Mouse (Mus musculus): Measurements from ENCODE around the gene Hexim2. TPM values are rescaled to one million over a fixed set of nuclear protein-coding genes. Genes with fewer than 3 reads are reported as not detected.

The Hexim2 gene
- total RNA-seq, 2 experiments from 2014 or later, result 1.6 to 1.7 TPM

DNA sequence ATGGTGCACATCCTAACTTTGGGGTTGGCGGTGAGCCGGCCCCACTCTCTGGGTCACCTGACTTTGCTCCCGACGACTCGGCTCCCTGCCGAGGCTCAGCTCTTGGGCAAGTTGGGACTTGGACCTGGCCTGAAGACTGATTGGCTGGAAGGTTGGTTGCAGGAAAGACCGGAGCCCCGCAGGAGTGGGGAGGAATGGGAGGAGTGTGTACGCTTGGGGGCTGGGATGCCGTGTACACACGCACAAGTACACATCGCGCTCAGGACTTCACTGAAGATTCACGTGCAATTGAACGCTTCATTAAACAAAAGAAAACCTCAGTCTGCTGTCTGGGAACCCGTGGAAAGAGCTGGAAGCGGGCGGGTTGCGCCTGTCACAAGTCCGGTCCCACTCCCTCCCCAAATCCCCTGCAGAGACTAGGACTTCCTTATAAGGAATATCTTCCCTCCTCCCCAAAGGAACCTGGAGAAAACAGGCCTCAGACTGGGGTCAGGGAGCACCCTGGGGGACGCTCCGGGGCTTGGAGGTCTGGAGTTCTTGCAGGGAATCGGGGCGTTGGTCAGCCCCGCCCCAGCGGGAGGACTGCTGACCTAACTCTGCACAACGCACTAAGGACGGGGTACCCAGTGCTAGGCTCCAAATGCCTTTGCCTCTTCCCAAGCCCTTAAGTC is 20.2 kb upstream of the Hexim2 start:
- peak; percentile 87 to 91 for DNase-seq

- DNase-seq, result no peak
Observed at GRCm38 (mm10) chr11:103112552-103112912, 19.7 kb upstream of the Hexim2 start.

- peak; percentile 31 to 66 for DNase-seq
Observed at GRCm38 (mm10) chr11:103113005-103113404, 19.2 kb upstream of the Hexim2 start.

DNA sequence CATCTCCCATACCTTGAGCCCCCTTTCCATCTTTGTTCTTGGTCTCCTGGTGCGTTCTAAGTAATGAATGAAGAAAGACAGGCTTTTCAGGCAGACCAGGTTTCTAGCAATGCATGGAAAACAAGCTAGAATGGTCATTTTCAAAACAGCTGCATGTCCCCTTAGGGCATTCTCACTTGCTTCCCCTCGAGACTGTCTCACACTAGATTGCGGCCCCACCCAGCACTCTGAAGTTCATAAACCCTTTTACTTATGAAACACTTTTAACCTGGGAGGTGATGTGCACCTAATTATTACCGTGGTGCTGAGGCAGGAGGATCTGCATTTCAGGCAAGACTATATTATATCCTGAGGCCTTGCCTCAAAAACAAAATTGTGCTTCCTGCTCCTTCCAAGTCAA is 18.5 kb upstream of the Hexim2 start:
- DNase-seq, result peak in 1 of 2 experiments; percentile 30

GRCm38 (mm10) chr11:103114270-103114943 is 17.8 kb upstream of the Hexim2 start:
- no peak for DNase-seq

DNA sequence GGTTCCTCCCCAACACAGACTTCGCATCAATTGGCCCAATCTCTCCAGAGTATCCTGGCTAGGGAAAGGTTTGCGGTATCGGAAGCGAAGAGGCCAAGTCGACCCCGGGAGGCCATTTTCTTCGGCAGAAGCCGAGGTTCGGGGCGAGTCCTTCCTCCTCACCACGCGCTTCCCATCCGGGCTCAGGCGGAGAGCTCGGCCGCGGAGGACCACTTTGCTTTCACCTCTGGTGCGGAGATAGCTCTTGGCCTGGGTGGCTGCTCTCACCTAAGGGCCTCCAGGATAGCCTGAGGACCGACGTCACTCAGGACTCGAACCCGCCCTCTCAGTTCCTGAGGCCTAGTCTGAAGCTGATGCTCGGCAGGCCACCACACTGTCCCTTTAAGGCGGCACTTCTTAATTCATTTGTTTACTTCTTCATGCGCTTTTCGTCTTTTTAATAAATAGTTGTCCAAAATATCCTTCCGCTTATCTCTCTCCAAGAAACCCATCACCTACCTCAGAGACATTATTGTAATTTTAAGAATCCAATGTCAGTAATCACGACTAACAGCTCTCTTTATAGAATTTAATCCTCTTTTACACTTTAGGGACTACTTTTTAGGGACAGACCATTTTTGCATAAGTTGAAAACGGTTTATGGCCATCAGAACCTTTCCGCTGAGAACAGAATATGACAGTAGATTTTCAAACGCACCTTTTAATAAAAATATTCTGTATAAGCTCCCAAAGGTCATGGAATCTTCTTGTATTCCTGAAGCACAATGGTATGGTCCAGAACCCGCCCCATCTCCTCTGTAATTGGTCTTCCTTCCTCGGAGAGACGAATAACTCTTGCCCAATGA is 16.8 kb upstream of the Hexim2 start:
- DNase-seq, result peak; percentile 90 to 92

DNA sequence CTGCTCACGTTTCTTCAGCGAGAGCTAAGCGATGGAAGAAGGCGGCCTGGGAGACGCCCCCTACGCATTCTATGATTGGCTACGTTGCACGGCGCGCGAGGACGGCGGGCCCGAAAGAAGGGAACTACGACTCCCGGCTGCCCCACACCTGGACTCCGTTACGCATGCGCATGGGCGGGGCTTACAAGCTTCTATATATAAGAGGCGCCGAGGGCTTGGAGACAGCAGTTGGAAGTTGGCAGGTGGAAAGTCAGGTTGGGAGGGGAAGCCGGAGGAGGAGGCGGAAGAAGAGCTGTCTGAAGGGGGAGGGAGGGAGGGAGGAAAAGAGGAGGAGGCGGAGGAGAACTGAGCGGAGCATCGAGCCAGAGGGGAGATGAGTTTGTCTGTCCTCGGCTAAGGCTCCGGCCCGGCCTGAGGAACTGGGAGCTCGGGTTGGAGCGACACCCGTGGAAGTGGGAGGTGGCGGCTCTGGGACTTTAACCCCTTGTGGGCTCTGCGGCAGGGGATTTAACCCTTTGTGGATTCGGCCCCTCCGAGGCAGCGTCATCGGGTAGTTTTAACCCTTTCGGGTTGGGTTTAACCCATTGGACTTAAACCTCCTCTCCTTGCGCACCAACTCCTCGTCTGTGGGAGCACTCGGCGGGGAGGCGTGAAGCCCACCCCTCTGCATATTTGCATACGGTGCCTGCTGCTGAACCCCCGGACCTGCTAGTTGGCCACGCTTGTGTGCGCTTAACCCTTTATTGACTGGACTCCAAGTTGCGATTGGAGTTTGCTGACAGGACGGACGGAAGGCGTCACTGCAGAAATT is 16.0 kb upstream of the Hexim2 start, which contains the start of gene Hexim1:
Gene Hexim1, plus strand, starts transcription at position 224 of the 811 bp plus-strand sequence.
- DNase-seq, result peak; percentile 100

GRCm38 (mm10) chr11:103116959-103117590 is 15.2 kb upstream of the Hexim2 start:
- DNase-seq, result peak; percentile 87 to 88

DNA sequence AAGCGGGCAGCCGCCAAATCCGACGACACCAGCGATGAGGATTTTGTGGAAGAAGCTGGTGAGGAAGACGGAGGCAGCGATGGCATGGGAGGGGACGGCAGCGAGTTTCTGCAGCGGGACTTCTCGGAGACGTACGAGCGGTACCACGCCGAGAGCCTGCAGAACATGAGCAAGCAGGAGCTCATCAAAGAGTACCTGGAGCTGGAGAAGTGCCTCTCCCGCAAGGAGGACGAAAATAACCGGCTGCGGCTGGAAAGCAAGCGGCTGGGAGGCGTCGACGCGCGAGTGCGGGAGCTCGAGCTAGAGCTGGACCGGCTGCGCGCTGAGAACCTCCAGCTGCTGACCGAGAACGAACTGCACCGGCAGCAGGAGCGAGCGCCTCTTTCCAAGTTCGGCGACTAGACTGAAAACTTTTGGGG is 14.6 kb upstream of the Hexim2 start:
- DNase-seq, result peak in 1 of 2 experiments; percentile 55

GRCm38 (mm10) chr11:103118866-103119265 is 13.4 kb upstream of the Hexim2 start:
- peak in 1 of 2 experiments; percentile 12 for DNase-seq

- peak in 1 of 2 experiments; percentile 23 for DNase-seq
Observed at GRCm38 (mm10) chr11:103119609-103120008, 12.6 kb upstream of the Hexim2 start.

DNA sequence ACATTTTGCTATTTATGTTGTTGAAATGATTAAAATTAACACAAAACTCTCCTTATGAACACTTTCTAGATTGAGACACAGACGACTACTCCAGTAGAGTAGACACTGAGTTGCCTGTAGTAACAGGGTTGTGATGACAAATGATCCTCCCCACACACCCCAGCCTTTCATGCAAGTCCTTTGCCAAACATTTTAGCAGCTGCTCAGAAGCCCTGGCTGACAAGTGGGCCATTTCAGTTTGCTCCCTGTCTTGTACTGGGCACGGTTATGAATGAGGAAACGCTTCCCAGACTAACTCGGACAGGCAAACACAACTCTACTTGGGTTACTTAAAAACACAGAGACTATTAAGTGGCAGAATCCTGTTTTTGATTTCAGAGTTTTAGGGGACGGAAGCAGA is 11.9 kb upstream of the Hexim2 start:
- peak in 1 of 2 experiments; percentile 36 for DNase-seq

DNA sequence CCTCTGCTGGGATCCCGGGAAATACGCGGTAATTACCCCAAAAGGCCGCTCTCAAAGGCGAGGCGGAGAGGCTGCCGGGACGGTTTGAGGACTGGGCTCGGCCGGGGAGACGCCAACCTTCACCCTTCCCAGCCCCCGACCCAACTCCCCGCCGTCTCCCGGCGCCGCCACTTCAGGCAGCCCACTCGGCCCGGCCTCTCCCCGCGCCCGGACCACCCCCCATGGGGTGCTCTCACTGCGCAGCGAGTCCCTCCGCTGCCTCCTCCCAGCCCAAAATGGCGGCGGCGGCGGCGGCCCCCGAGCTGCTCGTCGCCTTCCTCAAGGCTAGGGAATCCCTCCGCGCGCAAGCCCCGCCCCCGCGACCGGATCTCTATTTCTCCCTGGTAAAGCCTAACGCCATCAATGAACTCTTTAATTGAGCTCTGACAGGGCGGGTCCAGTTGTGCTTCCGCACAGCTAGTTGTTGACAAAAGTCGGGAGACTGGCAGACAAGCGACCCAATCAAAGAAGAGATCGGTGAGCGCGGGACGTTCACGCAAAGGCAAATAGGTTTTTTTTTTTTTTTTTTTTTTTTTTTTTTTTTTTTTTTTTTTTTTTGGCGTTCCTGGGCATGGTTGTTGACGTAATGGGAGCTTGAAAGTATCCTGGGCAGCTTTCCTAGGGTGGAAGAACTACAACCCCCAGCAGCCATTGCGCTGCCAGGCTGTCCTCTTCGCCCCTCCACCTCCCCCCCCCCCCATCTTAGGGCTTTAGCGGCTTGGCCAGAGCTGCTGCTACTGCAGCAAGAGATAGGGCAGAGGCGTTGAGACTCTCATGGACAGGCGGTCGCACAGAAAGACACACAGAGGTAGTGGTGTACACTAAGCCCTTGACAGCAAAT is 587 bp downstream of the Hexim2 start:
- DNase-seq, result peak; percentile 100

DNA sequence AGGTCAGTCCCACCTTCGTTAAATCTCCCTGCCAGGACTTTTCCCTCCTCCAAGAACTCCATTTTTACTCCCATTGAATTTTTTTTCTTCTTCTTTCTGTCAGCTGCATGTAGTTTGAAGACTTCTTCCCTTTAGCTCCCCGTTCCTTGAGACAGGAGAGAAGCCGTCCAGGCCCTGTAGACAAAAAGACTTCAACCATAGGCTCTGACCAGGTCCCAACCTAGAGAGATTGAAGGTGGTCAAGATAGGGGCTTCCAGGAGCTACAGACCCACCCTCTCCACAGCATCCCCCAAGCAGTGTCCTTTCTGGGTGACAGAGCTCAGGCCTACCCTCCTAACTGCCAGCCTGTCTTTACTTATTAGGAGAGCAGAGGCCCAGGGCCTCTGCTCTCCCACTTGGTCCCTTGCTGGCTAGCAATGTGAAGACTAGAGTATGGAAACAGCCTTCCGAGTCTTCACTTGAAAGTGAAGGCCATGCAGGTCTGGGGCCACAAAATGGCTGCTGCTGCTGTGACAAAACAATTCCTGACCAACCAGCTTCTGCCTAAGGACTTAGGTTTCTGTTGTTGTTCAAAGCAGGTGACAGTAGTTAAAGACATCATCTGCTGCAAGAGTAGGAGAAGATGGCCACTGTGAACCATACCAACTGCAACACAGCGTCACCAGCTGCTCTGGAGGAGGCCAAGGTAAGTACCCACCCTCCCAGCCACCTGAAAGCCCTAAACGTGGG is 1.4 kb downstream of the Hexim2 start:
- no peak for DNase-seq

GRCm38 (mm10) chr11:103134221-103134620 is 2.0 kb downstream of the Hexim2 start:
- DNase-seq, result no peak

DNA sequence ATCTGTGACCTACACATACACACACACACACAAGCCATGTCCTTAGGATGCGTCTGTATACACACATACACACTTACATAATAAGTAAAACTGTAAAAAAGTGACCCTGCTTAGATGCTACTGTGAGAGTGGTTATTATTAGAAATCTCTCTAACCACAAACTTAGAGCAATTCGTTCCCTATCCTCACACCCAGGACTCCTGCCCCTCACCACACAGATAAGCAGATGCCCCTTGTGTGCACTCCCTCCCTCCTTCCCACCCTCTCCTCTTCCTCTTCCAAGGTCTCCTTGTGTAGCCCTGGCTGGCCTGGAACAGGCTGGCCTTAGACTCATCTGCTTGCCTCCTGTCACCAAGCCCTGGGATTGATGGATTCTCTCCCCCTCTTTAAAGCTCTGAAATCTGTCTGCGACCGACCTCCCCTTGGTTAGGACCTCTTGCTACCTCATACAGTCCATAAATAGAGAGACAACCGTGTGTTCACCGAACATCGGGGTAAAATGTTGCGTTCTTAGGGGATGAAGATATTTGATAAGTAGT is 3.9 kb downstream of the Hexim2 start:
- no peak for DNase-seq

DNA sequence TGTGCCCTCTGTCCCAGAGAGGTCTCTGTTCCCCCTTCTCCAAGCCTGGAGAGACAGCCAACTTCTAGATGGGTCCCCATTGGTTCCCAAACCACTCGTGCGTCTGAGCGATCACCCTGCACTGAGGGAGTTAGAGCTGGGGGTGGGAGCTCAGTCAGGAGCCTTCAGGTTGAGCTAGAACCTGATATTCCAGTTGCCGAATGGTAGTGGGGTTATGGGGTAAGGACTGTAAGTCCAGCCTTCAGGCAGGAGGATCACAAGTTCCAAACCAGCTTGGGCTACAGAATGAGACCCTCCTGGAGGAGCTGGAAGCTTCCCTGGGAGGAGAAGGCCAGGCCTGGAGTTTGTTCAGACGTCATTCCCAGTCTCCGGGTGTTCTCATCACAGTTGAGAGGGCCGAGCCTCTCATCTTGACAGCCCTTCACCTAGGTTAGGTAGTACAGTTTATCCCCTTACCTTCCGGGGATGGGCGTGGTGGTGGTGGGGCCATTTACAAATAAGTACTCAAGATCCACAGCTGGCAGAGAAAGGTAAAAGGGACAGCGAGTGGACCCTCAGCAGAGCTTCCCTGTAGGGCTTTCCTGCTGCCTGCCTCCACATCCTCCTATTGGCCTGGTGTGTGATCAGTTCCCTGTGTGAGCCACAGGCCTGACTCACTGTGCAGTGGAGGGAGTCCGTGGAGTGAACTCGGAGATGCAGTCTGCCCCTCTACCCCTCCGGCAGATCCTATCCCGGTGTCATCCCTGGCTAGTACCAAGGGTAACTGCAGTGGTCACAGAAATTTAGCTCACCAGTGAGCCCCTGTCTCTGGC is 7.9 kb downstream of the Hexim2 start:
- DNase-seq, result no peak

DNA sequence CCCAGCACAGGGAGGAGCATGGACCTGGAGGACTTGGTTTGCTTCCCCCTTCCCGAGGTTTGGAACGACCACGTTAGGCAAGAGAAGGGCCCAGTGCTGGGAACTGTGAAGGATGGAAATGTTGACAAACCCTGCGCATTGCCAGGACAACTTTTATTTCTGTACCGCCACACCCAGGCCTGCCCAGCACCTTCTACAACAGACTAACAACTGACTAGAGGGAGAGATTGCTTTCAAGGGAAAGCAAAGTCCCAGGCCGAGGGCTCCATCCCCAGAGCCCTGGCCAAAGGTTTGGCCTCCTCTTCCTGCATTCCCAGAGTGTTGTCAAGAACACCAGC is 8.5 kb downstream of the Hexim2 start:
- DNase-seq, result peak in 1 of 2 experiments; percentile 52

Measured in heart, adult 18-20 months (tissue).